Mouse (Mus musculus): ENCODE measurements around the gene Gm20914. TPM values are rescaled to one million over a fixed set of nuclear protein-coding genes. Genes with fewer than 3 reads are reported as not detected.
"Not testable (repeated sequence)": the region's sequence is repeated elsewhere in the genome, so short reads cannot be mapped to it uniquely, and the experiment has no call there.

Gene Gm20914
- not detected for total RNA-seq (2021)
- long read RNA-seq, experiment 1 = 0 reads
- long read RNA-seq, experiment 2 = 0 reads

- H3K27ac ChIP-seq; DNase-seq (ENCODE audit: low spot score in 2 of 2); H3K4me3 ChIP-seq: not testable (repeated sequence)
Observed at GRCm38 (mm10) chrY:5725678-5726077, at the start of gene Gm20914. Gm20914 (plus strand) TSS chrY:5725978.

Other genes starting within 250 kb of the Gm20914 start
- not detected for gene Gm21854, start 69.0 kb upstream of the Gm20914 start, total RNA-seq (2021)
- not detected for gene Gm28171, start 67.4 kb downstream of the Gm20914 start, total RNA-seq (2021)
- gene Gm21778, start 216.5 kb downstream of the Gm20914 start, total RNA-seq (2021) = not detected

All from layer of hippocampus, adult 2 months (tissue).